Mouse (Mus musculus) MEL-GATA-1-ER (cell line): Measurements from ENCODE around the gene Htr3b.

ENCODE experiments used
- DNase-seq: peaks from one replicate; pipeline ENCODE4 v3.0.0-alpha.2; 2012; ENCODE audit warnings: low read depth; ENCODE audit errors: extremely low read depth

Htr3b gene

GRCm38 (mm10) chr9:48928781-48929180 lies 36.0 kb downstream of the Htr3b start:
- no peak for DNase-seq

- no peak for DNase-seq
Observed at GRCm38 (mm10) chr9:48916011-48916788, 48.6 kb downstream of the Htr3b start.

GRCm38 (mm10) chr9:48910885-48911537 lies 53.8 kb downstream of the Htr3b start, which contains the start of gene Htr3a:
Gene Htr3a (minus strand): TSS chr9:48911099.
- no peak for DNase-seq

- no peak for DNase-seq
Observed at GRCm38 (mm10) chr9:48904421-48904820, 60.4 kb downstream of the Htr3b start.

GRCm38 (mm10) chr9:48903766-48904165 lies 61.0 kb downstream of the Htr3b start:
- DNase-seq: no peak

GRCm38 (mm10) chr9:48898551-48898950 lies 66.2 kb downstream of the Htr3b start:
- DNase-seq: peak; percentile 15

- DNase-seq: no peak
Observed at GRCm38 (mm10) chr9:48895819-48896536, 68.8 kb downstream of the Htr3b start.

- DNase-seq: no peak
Observed at GRCm38 (mm10) chr9:48894755-48895154, 70.0 kb downstream of the Htr3b start.

- peak; percentile 45 for DNase-seq
Observed at GRCm38 (mm10) chr9:48893986-48894385, 70.8 kb downstream of the Htr3b start.

GRCm38 (mm10) chr9:48889093-48889492 lies 75.7 kb downstream of the Htr3b start:
- DNase-seq: no peak
